Mouse (Mus musculus) heart, postnatal 14 days (tissue): ENCODE results near the gene Nsun3. TPM values are rescaled to one million over a fixed set of nuclear protein-coding genes. Genes with fewer than 3 reads are reported as not detected.

ENCODE experiments used
- DNase-seq, 2 experiments: peaks; one replicate each; pipeline ENCODE4 v3.0.0; 2021 to 2022
- intact Hi-C: fragments of 180-260 bp; cut with DNase I; formaldehyde crosslinking; loops from one replicate; pipeline ENCODE4 v1.15.1; 2025
- long read RNA-seq, 2 experiments: library from polyadenylated mRNA; stranded (forward); transcript quantifications; one replicate each; pipeline ENCODE4 v2.0.0; 2021
- total RNA-seq, 2 experiments: library from RNA; stranded (reverse); gene quantifications; 2 replicates each; pipeline ENCODE4 v1.2.3; 2021

The Nsun3 gene
- total RNA-seq: 1 to 10 TPM; 5.9 to 8.9 TPM
- long read RNA-seq, experiment 1, partial matches to known transcripts: 1 of 4 reads
- long read RNA-seq, experiment 1, other reads (novel, unspliced or antisense): 1 of 4 reads
- long read RNA-seq, experiment 2, partial matches to known transcripts: 0 of 3 reads
- long read RNA-seq, experiment 2, other reads (novel, unspliced or antisense): 1 of 3 reads

- intact Hi-C loops: loop anchor here (5.0 to 10.0 kb wide), 3 partner anchors 41 to 1968 kb away; partner anchors contain the start of gene Arl13b
Observed at GRCm38 (mm10) chr16:62786621-62787331, at the start of gene Nsun3. TSS of gene Nsun3 (minus strand) at chr16:62786818.

GRCm38 (mm10) chr16:62834016-62834735 lies 47.6 kb upstream of the Nsun3 start:
- intact Hi-C loops: no loop called here

More at GRCm38 (mm10) chr16:62786621-62787331, at the start of gene Nsun3:
- peak; percentile 89 to 94 for DNase-seq

GRCm38 (mm10) chr16:62832481-62832880 lies 45.9 kb upstream of the Nsun3 start:
- intact Hi-C loops: no loop called here
- peak; percentile 25 to 61 for DNase-seq

More at GRCm38 (mm10) chr16:62834016-62834735, 47.6 kb upstream of the Nsun3 start:
- no peak for DNase-seq

GRCm38 (mm10) chr16:62832027-62832426 lies 45.4 kb upstream of the Nsun3 start:
- intact Hi-C loops: no loop called here
- DNase-seq: no peak

GRCm38 (mm10) chr16:62826156-62827001 lies 39.8 kb upstream of the Nsun3 start:
- intact Hi-C loops: loop anchor here (5.0 kb wide), 1 partner anchor 39 kb away; the partner anchor contains the start of gene Nsun3

GRCm38 (mm10) chr16:62822472-62822871 lies 35.9 kb upstream of the Nsun3 start:
- intact Hi-C loops: no loop called here
- no peak for DNase-seq

More at GRCm38 (mm10) chr16:62826156-62827001, 39.8 kb upstream of the Nsun3 start:
- DNase-seq: peak in 1 of 2 experiments; percentile 32

GRCm38 (mm10) chr16:62814491-62814890 lies 27.9 kb upstream of the Nsun3 start, which contains the start of gene Stx19:
TSS of gene Stx19 (plus strand) at chr16:62814676.
- no peak for DNase-seq
- intact Hi-C loops: no loop called here

- DNase-seq: no peak
- intact Hi-C loops: no loop called here
Observed at GRCm38 (mm10) chr16:62813790-62814189, 27.2 kb upstream of the Nsun3 start.

- intact Hi-C loops: no loop called here
Observed at GRCm38 (mm10) chr16:62810855-62811254, 24.2 kb upstream of the Nsun3 start.

GRCm38 (mm10) chr16:62807249-62807979 lies 20.8 kb upstream of the Nsun3 start:
- intact Hi-C loops: no loop called here
- peak in 1 of 2 experiments; percentile 5 for DNase-seq

More at GRCm38 (mm10) chr16:62810855-62811254, 24.2 kb upstream of the Nsun3 start:
- DNase-seq: no peak

GRCm38 (mm10) chr16:62804621-62805020 lies 18.0 kb upstream of the Nsun3 start:
- DNase-seq: no peak
- intact Hi-C loops: no loop called here

- no peak for DNase-seq
- intact Hi-C loops: no loop called here
Observed at GRCm38 (mm10) chr16:62799839-62800238, 13.2 kb upstream of the Nsun3 start.

- intact Hi-C loops: no loop called here
- no peak for DNase-seq
Observed at GRCm38 (mm10) chr16:62799426-62799825, 12.8 kb upstream of the Nsun3 start.

GRCm38 (mm10) chr16:62798808-62799207 lies 12.2 kb upstream of the Nsun3 start:
- no peak for DNase-seq
- intact Hi-C loops: no loop called here

GRCm38 (mm10) chr16:62796608-62797007 lies 10.0 kb upstream of the Nsun3 start:
- intact Hi-C loops: no loop called here
- no peak for DNase-seq

GRCm38 (mm10) chr16:62782229-62782628 lies 4.4 kb downstream of the Nsun3 start:
- DNase-seq: peak in 1 of 2 experiments; percentile 7
- intact Hi-C loops: loop anchor here (10.0 kb wide), 1 partner anchor 1973 kb away; no protein-coding TSS in a partner anchor

GRCm38 (mm10) chr16:62778282-62778681 lies 8.3 kb downstream of the Nsun3 start:
- intact Hi-C loops: no loop called here
- no peak for DNase-seq

GRCm38 (mm10) chr16:62776034-62776433 lies 10.6 kb downstream of the Nsun3 start:
- intact Hi-C loops: no loop called here
- no peak for DNase-seq

- no peak for DNase-seq
- intact Hi-C loops: no loop called here
Observed at GRCm38 (mm10) chr16:62773462-62773861, 13.2 kb downstream of the Nsun3 start.
